Mouse (Mus musculus) adrenal gland, adult (tissue): Measurements from ENCODE around the gene 5730480H06Rik.

Source experiments
- DNase-seq, 2 experiments: peaks; one replicate each; pipeline ENCODE4 v3.0.0; 2022 to 2023; ENCODE audit warnings: low spot score in 1 of 2; ENCODE audit not compliant: inconsistent age in 2 of 2

5730480H06Rik gene

DNA sequence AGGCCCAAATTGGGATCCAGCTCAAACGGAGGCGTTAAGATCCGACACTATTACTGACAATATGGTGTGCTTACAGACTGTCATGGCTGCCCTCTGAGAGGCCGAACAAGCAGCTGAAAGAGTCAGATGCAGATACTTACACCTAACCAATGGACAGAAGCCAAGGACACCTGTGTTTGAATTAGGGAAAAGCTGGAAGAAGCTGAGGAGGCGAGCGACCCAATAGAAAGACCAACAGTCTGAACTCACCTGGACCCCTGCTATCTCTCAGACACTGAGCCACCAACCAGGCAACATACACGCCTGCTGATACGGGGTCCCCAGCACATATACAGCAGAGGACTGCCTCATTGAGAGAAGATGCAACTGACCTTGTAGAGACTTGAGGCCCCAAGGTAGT is at the start of gene 5730480H06Rik:
TSS of gene 5730480H06Rik (plus strand) at position 301 of the 400 bp plus-strand sequence.
- DNase-seq = no peak

DNA sequence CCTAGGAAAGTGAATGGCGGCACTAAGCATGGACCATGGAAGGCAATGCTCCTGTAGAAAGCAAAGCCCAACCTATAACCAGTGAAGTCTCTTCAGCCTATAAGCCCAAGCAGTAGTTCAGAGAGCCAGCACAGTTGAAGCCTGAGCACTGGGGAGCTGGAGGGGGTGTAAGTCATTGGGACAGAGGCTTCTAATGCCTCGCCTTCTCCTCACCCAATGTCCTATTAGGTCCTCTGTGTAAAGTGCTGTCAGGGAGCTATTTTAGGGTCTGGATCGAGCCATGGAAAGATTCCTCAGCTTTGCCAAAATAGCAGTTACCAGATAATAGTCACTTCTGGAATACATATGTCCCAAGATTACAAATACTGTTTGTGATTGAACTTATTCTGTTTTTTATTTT is 26.6 kb upstream of the 5730480H06Rik start:
- DNase-seq = no peak

DNA sequence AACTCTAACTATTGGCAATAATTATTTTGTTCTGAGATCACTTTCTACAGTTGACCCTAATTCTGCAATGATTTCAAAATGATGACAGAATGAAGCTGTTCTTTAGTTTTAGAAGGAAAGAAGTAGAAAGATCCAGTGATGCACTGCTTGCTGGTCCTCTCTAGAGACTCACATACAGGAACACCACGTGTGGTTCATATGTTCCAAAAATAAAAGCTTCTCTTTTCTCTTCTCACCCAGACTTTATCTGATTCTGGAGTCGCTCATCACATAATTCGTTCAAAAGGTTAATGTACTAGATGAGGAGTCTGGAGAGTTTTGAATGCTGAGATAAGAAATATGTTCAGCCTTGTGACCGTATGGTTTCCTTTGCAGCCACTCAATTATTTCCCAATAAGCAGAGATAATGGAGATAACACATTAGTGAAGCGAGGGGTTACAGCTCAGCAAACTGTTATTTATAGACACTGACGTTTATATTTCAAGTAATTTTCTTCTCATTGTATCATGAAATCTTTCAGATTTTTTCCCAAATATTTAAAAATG is 12.6 kb upstream of the 5730480H06Rik start:
- DNase-seq = no peak

GRCm38 (mm10) chr5:48320597-48320996 is 7.2 kb upstream of the 5730480H06Rik start:
- DNase-seq = no peak

DNA sequence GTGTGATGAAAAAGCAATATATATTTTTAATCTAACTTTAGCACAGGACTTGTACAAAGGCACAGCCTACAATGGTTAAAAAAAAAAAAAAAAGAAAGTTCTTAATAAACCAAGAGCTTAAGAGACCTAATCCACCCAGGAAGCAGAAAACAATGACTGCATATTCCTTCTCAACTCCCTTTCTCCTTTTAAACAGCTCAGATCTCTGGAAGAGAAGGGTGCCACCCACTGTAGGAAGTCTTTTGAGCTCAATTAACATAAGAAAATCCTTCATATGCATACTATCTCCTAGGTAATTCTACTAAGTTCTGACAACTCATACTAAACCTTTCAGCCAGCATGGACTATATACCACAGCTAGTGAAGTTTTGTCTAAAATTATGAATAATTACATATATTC is 1.5 kb upstream of the 5730480H06Rik start:
- no peak for DNase-seq

GRCm38 (mm10) chr5:48329751-48330150 is 2.0 kb downstream of the 5730480H06Rik start:
- no peak for DNase-seq

GRCm38 (mm10) chr5:48330817-48331216 is 3.1 kb downstream of the 5730480H06Rik start:
- no peak for DNase-seq

- peak; percentile 30 to 63 for DNase-seq
Observed at GRCm38 (mm10) chr5:48331441-48331840, 3.7 kb downstream of the 5730480H06Rik start.

DNA sequence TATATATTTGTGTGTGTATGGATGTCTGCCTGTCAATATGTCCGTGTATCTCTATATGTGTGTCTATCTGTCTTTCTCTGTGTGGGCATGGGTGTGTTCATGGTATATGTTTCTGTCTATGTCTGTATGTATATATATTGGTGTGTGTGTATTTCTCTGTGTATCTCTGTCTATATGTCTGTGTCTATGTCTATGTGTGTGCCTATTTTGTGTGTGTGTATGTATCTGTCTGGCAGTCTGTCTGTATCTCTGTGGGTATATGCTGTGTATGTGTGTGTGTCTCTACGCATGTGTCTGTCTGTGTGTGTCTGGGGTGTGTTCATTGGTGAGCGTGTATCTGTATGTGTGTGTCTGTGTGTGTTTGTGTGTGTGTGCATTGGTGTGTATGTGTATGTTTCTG is 5.7 kb downstream of the 5730480H06Rik start:
- DNase-seq = no peak

- DNase-seq = peak; percentile 16 to 51
Observed at GRCm38 (mm10) chr5:48333884-48334513, 6.2 kb downstream of the 5730480H06Rik start.

- DNase-seq = no peak
Observed at GRCm38 (mm10) chr5:48340808-48341433, 13.2 kb downstream of the 5730480H06Rik start.

DNA sequence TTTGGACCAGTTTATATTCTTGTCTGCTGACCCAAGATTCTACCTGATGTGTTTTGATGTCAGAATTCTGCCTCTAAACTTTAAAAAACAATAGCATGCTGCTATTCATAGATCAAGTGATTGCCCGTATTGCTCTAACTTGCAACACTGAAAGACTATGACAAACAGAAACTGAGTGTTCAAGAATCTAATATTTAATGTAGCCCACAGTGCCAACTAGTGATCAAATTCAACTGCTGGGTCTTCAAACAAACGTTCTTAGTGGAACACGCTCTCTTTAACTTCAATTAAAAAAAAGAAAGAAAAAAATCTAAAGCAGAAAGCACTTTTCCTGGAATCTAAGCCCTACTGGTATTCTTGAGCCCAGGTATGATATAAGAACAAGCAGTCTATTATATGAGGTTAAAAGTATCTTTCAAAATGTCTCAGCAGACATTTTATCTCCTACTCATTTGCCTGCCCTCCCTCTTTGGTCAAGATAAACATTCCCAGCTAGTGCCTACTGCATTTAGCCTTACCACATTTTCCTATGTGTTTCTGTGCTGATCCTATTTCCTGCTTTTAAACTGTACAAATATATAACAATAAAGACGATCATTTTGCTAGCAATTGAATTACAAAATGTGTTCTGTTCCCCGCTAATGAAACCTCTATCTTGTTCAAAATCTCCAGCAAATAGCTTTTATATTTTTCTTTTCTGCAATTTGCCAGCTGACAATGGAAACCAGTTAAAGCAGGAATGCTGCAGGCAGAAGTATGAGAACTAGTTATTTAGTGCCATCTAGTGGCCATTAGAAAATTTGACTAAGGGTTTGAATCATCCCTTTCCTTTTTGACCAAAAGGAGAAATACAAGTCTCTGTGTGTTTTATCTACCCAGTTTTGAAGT is 17.6 kb downstream of the 5730480H06Rik start:
- DNase-seq = peak in 1 of 2 experiments; percentile 47

- DNase-seq = no peak
Observed at GRCm38 (mm10) chr5:48345983-48346648, 18.4 kb downstream of the 5730480H06Rik start.

- DNase-seq = no peak
Observed at GRCm38 (mm10) chr5:48349309-48349708, 21.6 kb downstream of the 5730480H06Rik start.

GRCm38 (mm10) chr5:48371890-48372766 is 44.4 kb downstream of the 5730480H06Rik start:
- peak; percentile 93 to 98 for DNase-seq

GRCm38 (mm10) chr5:48402497-48402896 is 74.7 kb downstream of the 5730480H06Rik start:
- no peak for DNase-seq

GRCm38 (mm10) chr5:48408276-48408675 is 80.5 kb downstream of the 5730480H06Rik start:
- DNase-seq = no peak

GRCm38 (mm10) chr5:48410348-48410747 is 82.6 kb downstream of the 5730480H06Rik start:
- DNase-seq = peak; percentile 77 to 88

DNA sequence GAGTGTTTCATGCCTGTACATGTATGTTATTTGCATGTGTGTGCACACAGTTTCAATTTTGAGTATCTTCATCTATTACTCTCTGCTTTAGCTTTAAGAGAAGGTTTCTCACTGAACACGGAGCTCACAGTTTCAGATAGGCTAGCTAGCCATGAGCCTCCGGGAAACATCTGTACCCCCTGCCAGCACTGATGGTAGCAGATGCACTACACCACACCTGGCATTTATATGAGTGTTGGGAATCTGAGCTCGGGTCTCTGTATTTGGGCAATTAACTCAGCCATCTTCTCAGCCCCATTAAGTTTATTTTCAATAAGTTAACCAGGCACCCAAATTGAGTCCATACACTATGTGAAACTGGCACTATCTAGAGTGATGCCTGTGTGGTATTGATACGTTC is 83.7 kb downstream of the 5730480H06Rik start:
- no peak for DNase-seq

DNA sequence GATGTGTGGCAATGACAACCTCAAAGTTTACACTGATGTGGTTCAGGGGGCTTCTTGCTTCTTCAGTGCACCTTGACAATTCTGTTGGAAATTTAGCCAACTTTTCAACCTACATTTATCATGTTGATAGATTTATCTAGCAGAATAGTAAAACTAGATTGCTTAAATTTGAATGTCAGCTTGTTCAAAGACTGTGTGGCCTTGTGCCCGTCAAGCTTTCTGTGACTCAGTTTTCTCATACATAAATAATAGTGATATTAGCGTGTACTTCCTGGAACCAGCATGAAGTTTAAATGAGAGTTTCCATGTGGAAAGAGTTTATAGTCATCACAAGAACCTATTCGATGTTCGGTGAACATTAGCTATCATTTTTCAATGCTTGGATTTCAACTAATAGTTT is 84.5 kb downstream of the 5730480H06Rik start:
- peak; percentile 51 to 77 for DNase-seq
